In the genomic region with DNA sequence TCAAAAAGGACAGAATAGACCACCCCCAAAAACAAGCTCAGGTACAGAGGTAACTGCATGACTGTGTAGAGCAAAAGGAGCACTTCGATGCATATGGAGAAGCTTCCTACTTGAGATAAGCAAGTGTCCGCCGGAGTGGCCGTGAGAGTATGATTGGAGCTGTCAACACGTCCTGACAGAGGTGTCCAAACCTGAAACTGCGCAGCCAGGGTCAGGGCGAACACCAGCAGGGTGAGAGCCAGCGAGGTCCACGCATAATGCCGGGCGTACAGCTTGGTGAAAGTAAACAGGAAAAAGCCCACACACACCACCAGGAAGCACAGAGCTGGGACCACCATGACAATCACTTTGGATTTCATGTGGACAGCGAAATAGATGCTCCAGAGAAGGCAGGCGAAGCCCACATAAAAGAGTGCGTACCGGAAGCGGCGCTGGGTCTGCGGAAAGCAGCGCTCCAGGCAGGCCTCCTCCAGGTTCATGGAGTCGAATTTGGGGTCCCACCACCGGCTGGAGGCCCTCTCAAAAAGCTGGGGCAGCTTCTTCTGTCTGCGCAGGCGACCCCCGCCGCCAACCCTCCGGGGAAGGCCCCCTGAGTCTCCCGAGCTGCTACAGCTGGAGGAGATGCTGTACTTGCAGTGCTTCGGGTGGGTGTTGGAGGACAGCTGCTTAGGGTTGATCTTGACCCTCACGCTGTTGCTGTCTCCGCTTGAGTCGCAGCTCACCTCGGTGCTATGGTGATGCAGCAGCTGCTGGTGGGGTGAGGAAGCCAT, we compare ENCODE assay signal across 8 mouse cellular contexts. TPM values are rescaled to one million over a fixed set of nuclear protein-coding genes. Genes with fewer than 3 reads are reported as not detected.
DNase-seq lines count a peak whose midpoint lies in the region; ATAC-seq and TF ChIP-seq lines count a peak whose summit lies in the region.

No protein-coding gene starts in this region.

- H3K27ac ChIP-seq in kidney, adult 2 months (ENCODE audit: insufficient read depth, low read depth, low read length) = no peak overlapping the region
- no peak overlapping the region for H3K27ac ChIP-seq in MEL (ENCODE audit: control insufficient read depth, low read depth, low read length)
- peak overlapping the region; percentile 72; the same call in 1 of the 2 replicates for H3K27ac ChIP-seq in forebrain, embryonic 15.5 days (replicated peaks)
- no peak overlapping the region for H3K27ac ChIP-seq in midbrain, embryonic 10.5 days (replicated peaks)

- no peak for TF ChIP-seq POLR2A in kidney, adult 2 months (IDR thresholded peaks at IDR 0.05; ENCODE audit: low read depth, low read length)
- TF ChIP-seq POLR2A in MEL (IDR thresholded peaks at IDR 0.05; ENCODE audit: control insufficient read depth in 1 of 2, insufficient read depth in 1 of 2, low read depth in 1 of 2, low read length in 2 of 2, poor library complexity in 1 of 2) = no peak

- H3K4me3 ChIP-seq in kidney, adult 2 months (ENCODE audit: insufficient read depth, low read depth, low read length) = peak overlapping the region; percentile 90
- H3K4me3 ChIP-seq in MEL (ENCODE audit: control insufficient read depth in 1 of 2, insufficient read depth in 1 of 2, low read depth in 2 of 2, low read length in 2 of 2) = peak overlapping the region; percentile 79 to 83
- peak overlapping the region; percentile 86 for H3K4me3 ChIP-seq in forebrain, embryonic 15.5 days
- peak overlapping the region; percentile 81 for H3K4me3 ChIP-seq in midbrain, embryonic 10.5 days

- no peaks in the 10 kb centered on the region for H3K27me3 ChIP-seq in kidney, adult 2 months (replicated peaks; ENCODE audit: control insufficient read depth, insufficient read depth, low read length)
- no peaks in the 10 kb centered on the region for H3K27me3 ChIP-seq in MEL (ENCODE audit: control insufficient read depth in 1 of 2, insufficient read depth in 2 of 2, low read length in 2 of 2)
- no peaks in the 10 kb centered on the region for H3K27me3 ChIP-seq in forebrain, embryonic 15.5 days
- peaks cover 53% of the 10 kb centered on the region for H3K27me3 ChIP-seq in midbrain, embryonic 10.5 days (ENCODE audit: low read depth, poor library complexity, severe bottlenecking)

- no peaks in the 10 kb centered on the region for H3K9me3 ChIP-seq in MEL (replicated peaks; ENCODE audit: insufficient read depth, low read length)
- no peaks in the 10 kb centered on the region for H3K9me3 ChIP-seq in forebrain, embryonic 15.5 days
- no peaks in the 10 kb centered on the region for H3K9me3 ChIP-seq in midbrain, embryonic 10.5 days (replicated peaks)

- H3K36me3 ChIP-seq in kidney, adult 2 months (ENCODE audit: control insufficient read depth, insufficient read depth, low read length) = no peaks in the 10 kb centered on the region
- peaks cover 0 to 32% of the 10 kb centered on the region in 2 experiments; a peak in 2 of 4 replicates for H3K36me3 ChIP-seq in MEL (ENCODE audit: control insufficient read depth in 1 of 2, insufficient read depth in 2 of 2, low read length in 2 of 2)
- H3K36me3 ChIP-seq in forebrain, embryonic 15.5 days = no peaks in the 10 kb centered on the region
- H3K36me3 ChIP-seq in midbrain, embryonic 10.5 days = no peaks in the 10 kb centered on the region

- no peak for DNase-seq in kidney, adult 2 months
- DNase-seq in kidney, adult 8-10 months = no peak
- no peak for DNase-seq in MEL (ENCODE audit: low read depth, low spot score)
- DNase-seq in kidney, postnatal 10 days = peak; percentile 46
- peak; percentile 14 for DNase-seq in midbrain, embryonic 10.5 days (ENCODE audit: low spot score)
- peak; percentile 52 for DNase-seq in thymus, postnatal 14 days
- no peak for DNase-seq in frontal cortex, postnatal 36 days (ENCODE audit: low spot score in 2 of 2)

- peak overlapping the region; percentile 86 for H3K9ac ChIP-seq in MEL (ENCODE audit: control insufficient read depth, low read depth, low read length, poor library complexity, severe bottlenecking)
- peak overlapping the region; percentile 65 for H3K9ac ChIP-seq in forebrain, embryonic 15.5 days (replicated peaks)

- peak; percentile 11; the same call in 1 of the 2 replicates for ATAC-seq in forebrain, embryonic 15.5 days (replicated peaks)

- TF ChIP-seq CTCF in kidney, adult 2 months (conservative IDR thresholded peaks at IDR 0.05; ENCODE audit: insufficient read depth, insufficient read length, low read depth, low read length) = no peak
- no peak for TF ChIP-seq CTCF in MEL (IDR thresholded peaks at IDR 0.05 in 2 of 3, conservative IDR thresholded peaks at IDR 0.05 in 1 of 3; ENCODE audit: control insufficient read depth in 1 of 3, insufficient read depth in 1 of 3, low read depth in 2 of 3, low read length in 3 of 3, poor library complexity in 1 of 3, severe bottlenecking in 1 of 3)

- peaks cover 30% of the 10 kb centered on the region for H3K79me2 ChIP-seq in MEL (ENCODE audit: control insufficient read depth, insufficient read depth, low read length, poor library complexity)

- WGBS in kidney, adult 2 months = 43% methylated on average over 32 of the region's 32 CpGs
- 16% methylated on average over 32 of the region's 32 CpGs for WGBS in forebrain, embryonic 15.5 days
- 14% methylated on average over 32 of the region's 32 CpGs for WGBS in midbrain, embryonic 10.5 days

- no peak for TF ChIP-seq EP300 in MEL (IDR thresholded peaks at IDR 0.05; ENCODE audit: low read depth in 1 of 2, low read length in 2 of 2)

- no peak for TF ChIP-seq RAD21 in MEL (IDR thresholded peaks at IDR 0.05; ENCODE audit: low read depth, low read length)

- peaks cover 25% of the 10 kb centered on the region for H3K4me1 ChIP-seq in kidney, adult 2 months (ENCODE audit: control insufficient read depth, insufficient read depth, low read length)
- H3K4me1 ChIP-seq in MEL (ENCODE audit: control insufficient read depth in 1 of 2, insufficient read depth in 2 of 2, low read length in 2 of 2) = peaks cover 18 to 41% of the 10 kb centered on the region in 2 experiments
- H3K4me1 ChIP-seq in forebrain, embryonic 15.5 days = peaks cover 53% of the 10 kb centered on the region
- H3K4me1 ChIP-seq in midbrain, embryonic 10.5 days = peaks cover 23% of the 10 kb centered on the region

- H3K4me2 ChIP-seq in forebrain, embryonic 15.5 days (replicated peaks) = peak overlapping the region; percentile 97

TF ChIP-seq in MEL, 35 proteins besides CTCF, POLR2A, EP300 and RAD21:
- TF ChIP-seq USF1 (IDR thresholded peaks at IDR 0.05; ENCODE audit: low read depth, low read length) (no peak), KAT2A (conservative IDR thresholded peaks at IDR 0.05; ENCODE audit: low read depth, low read length) (no peak), RCOR1 (IDR thresholded peaks at IDR 0.05; ENCODE audit: low read depth, low read length) (no peak), USF2 (IDR thresholded peaks at IDR 0.05; ENCODE audit: borderline replicate concordance in 1 of 2, insufficient read depth in 1 of 2, low read depth in 1 of 2, low read length in 2 of 2) (no peak), ELF1 (IDR thresholded peaks at IDR 0.05; ENCODE audit: low read depth, low read length) (no peak), TAL1 (IDR thresholded peaks at IDR 0.05; ENCODE audit: low read length) (no peak), MXI1 (IDR thresholded peaks at IDR 0.05; ENCODE audit: low read depth, low read length) (no peak), CHD1 (IDR thresholded peaks at IDR 0.05; ENCODE audit: low read depth, low read length) (no peak)

RNA-seq across cellular contexts. Expression of a gene that starts 1.3 kb away (rescaled TPM):
- 10.4 and 12.4 TPM in 2 replicates for polyA plus RNA-seq in kidney, adult 2 months (2012; rRNA removed)
- total RNA-seq in MEL (2012; rRNA removed) = 3.0 and 4.3 TPM in 2 replicates
- 1 to 10 TPM in 1 of 2 experiments, not detected in 1; 3.0 TPM for polyA plus RNA-seq in MEL (2012; ENCODE audit: insufficient read depth in 1 of 2, insufficient read length in 2 of 2, low read depth in 1 of 2, low replicate concordance in 2 of 2, missing spikeins in 1 of 2)
- polyA plus RNA-seq in forebrain, embryonic 15.5 days (2015; fragmentation: Nextera tagmentation; extraction: Ambion mirVana) = 2.6 and 2.7 TPM in 2 replicates
- 0.56 and 0.92 TPM in 2 replicates for polyA plus RNA-seq in midbrain, embryonic 10.5 days (2016; fragmentation: Nextera tagmentation; extraction: Ambion mirVana)

Comparison
In these comparisons a context has a peak if more than half of its experiments do, and no peak if none do; other contexts are left out.
1. DNase-seq: peak in kidney, postnatal 10 days (single experiment), midbrain, embryonic 10.5 days (single experiment) and thymus, postnatal 14 days (single experiment); none in kidney, adult 2 months (single experiment), kidney, adult 8-10 months (0 of 2), MEL (single experiment) and frontal cortex, postnatal 36 days (0 of 2).
2. Peak in every context shown above with its lines, with median percentiles within 50 percentile points of each other: H3K4me3 ChIP-seq.